Mouse (Mus musculus) lung, postnatal 4 days (tissue): ENCODE data around the gene Agap1.

Experiments used
- DNase-seq, 2 experiments: peaks; one replicate each; pipeline ENCODE4 v3.0.0; 2021

Agap1 gene

DNA sequence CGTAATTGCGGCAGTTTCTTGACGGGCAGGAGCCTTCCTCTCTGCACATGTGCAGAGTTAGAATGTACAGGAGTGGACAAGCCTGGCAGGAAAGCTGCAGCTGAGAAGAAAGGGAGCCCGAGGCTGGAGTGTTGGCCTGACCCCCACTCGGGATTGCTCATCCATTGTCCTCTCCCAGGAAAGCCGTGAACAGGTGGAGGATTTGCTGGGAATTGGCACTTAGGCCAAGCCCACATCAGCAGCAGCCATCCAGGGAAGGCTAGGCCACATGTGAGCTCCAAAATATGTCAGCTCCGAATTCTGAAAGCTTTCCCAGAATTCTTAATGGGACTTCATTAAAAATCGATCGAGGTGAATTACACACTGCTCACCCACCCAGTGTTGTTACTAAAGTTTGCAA lies 270.4 kb downstream of the Agap1 start:
- DNase-seq = no peak

DNA sequence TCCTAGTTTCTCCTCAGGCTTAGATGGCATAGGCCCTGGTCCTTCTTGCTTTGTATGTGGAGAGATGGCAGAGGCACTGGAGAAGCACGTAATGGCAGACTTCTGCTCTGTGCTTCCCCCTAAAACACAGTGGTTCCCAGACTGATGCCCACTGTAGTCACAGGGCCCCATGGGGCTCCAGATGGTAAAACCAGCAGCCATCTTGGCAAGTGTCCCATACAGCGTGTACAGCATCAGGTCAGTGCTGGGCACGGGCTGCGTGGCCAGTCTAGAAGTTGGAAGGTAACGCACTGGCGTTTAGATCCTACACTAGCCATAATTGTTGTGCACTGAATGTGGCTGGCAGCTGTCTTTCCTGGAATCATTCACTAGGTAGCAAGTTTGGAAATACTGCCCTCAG lies 273.9 kb downstream of the Agap1 start:
- no peak for DNase-seq

DNA sequence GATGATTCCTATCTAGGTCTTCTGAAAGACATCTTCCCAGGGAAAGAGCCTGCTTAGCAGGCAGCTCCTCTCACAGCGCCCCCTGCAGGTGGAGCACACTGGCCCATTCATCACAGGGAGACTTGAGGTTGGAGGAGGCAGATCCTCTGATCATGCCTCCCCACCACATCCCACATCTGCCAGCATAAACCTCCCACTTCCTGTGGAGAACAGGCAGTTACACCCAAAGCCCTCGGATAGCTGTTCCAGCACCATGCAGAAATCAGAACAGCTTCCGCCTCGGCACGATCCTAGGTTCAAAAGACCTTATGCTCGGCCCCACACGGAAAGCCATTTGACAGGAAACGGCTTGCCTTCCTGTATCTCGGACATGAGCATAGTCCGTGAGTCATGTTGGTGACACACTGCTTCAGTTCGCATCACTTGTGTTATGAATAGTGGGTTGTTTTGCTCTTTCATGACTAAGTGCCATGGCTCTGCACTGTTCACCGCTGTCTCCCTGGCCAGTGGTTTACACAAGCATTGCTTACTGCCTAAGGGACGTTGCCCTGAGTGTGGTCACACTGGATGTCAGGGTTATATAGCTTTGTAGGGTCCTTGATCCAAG lies 276.1 kb downstream of the Agap1 start:
- peak; percentile 41 to 48 for DNase-seq

DNA sequence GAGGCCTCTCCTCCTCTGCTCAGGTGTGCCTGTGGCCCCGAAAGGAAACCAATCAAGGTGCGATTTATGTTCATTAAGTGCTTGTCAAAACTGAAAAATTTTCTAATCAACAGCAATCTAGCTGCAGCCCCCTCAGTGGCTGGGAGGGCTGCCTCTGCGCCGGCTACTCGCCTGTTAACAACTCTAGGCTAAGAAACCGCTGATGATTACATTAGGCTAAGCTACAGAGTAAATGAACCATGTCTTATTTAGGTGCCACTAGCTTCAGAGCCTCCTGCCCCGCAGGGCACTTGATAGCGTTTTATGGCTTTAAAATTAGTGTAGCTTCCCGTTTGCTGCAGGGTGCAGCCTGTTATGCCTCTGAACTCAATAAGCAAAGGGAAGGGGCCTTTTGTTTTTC lies 279.8 kb downstream of the Agap1 start:
- no peak for DNase-seq

DNA sequence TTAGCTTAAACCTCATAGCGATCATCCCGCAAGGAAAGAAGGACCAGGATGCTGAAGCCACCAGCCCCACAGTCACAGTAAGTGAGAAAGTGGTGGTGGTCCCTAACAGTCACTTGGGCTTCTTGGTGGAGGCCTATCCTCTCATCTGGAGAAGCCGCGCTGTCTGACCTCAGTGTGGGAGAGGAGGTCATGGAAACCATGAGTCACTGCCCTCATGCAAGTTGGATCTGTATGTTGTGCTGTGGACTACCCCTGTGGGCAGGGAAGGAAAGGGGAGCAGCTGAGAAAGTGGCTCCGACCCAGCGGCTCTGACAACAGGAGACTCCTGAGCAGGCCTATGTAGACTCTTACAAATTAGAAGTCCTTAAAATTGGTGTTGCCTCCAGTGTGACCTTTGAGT lies 280.5 kb downstream of the Agap1 start:
- DNase-seq = no peak

DNA sequence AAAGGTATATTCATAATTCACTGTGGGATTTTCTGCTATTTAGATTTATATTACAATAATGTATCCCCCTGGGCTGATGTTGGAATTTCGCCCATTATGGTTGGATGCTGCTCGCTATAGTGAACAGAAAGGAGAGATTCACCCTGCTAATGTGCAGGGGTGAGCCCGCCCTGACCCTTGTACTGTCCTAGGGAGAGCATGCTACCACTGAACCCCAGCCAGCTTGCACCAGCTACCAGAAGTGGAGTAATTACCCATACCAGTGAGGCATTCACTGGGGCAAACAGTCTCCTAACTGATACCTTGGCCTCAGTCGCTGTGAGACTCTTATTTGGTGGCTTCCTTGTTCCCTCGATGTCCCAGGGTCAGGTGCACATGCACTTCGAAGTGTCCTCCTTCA lies 281.4 kb downstream of the Agap1 start:
- DNase-seq = no peak

DNA sequence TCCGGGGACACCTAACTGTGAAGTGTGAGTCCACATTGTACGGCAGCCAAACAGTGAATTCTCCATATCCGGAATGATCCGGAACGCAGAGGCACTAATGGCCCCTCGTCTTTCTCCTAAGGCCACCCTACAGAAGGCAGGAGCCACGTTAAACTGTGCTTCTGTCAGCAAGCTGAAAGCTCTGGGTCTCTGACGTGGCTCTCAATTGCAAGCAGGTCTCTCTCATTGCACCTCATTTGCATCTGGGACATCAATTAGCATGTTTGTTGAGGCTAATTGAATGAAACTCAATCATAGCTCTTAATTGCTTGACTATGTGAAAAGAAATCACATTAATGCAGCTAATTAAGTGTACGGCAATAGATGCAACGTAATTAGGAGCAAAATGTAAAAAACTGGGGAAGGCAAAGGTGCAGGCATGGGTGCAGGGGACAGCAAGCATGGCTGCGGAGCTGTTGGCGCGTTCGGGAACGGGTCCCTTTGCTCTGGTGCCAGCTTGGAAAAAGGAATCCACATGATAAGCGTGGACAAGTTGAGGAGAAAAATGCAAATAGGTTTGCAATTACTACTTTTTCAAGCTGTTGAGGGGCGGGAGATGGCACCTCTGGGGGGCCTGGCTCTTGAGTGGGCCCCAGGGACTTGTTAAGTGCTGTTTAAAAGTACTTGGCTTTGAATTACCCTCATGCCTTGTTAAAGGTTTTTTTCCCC lies 284.6 kb downstream of the Agap1 start:
- DNase-seq = no peak

DNA sequence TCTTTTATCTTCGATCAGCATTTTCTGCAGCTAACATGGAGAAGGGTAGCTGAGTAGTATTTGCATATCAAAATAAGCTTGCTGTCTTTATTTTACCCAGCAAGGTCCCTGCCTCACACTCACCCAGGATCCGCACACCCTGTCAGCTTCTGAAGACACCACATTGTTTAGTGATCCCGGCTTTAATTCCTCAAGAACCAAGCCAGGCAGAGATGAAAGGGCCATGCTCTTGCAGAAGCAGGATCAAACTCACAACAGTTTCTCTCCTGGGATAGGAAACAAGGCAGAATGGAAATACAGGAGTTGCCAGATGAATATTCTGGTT lies 285.1 kb downstream of the Agap1 start:
- no peak for DNase-seq

DNA sequence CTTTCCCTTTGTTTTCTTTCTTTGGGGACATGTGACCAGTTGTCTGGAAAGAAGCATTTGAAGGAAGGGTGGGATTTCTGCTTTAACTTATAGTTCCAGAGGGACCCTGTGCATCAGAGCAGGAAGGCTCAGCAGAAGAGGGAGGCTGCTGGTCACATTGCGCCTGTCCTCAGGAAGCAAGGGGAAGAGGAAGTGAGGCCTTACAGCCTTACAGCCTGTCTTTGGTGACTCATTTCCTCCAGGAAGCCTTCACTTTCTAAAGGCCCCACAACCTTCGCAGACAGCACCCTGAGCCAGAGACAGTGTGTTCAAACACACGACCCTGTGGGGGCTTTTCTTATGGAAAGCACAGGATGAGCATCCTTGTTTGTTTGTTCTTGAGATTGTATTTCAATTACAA lies 287.8 kb downstream of the Agap1 start:
- no peak for DNase-seq

DNA sequence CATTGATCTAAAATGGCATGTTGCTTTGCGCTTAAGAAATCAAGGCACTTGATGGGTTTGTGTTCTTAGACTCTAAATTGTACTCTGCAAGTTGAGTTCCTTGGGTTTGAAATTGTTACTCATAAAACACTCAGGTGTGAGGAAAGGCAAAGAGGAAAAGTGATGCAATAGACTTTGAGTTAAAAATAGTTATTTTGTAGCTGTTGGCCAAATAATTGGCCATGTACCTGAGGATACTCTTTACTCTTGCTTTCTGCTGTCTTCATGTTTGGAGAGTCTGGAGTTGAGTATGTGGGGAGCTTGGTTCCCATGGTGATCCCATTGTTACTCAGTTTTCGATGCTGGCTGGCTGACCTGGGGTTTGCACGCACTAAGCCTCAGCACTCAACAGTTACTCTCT lies 291.6 kb downstream of the Agap1 start:
- no peak for DNase-seq

DNA sequence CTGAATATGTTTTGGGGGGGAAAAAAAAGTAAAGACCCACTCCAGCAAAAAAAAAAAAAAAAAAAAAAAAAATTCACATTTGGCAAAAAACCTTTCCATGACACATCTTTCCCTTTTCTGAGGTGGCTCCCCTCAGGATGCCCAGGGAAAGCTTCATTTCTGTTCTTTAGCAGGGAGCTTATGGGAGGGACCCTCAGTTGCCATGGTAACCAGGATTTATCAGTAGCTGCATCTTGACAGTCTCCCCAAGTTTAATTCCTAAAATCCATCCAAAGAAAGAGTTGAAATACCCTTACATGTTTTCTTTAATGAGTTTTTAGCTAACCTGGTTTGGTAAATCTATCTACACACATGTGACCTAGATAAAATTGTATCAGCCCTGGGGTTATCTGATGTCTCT lies 295.1 kb downstream of the Agap1 start:
- DNase-seq = no peak

DNA sequence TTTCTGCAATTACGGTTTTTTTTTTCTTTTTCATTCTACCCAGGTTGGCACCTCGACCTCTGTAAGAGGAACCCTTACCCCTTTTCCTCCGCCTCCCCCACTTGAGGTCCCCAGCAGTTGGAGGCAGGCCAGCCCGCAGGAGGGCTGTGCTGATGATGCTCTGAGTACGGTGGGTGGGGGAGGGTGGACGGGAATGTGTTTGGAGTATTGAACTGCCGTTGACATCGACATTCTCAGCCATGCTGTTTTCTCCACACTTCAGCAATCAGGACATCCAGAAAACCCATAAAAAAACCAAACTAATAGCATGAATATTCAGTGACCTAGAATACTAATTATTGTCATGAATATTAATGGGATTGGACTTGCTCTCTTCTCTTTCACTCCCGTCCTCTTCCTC lies 295.9 kb downstream of the Agap1 start:
- DNase-seq = no peak

DNA sequence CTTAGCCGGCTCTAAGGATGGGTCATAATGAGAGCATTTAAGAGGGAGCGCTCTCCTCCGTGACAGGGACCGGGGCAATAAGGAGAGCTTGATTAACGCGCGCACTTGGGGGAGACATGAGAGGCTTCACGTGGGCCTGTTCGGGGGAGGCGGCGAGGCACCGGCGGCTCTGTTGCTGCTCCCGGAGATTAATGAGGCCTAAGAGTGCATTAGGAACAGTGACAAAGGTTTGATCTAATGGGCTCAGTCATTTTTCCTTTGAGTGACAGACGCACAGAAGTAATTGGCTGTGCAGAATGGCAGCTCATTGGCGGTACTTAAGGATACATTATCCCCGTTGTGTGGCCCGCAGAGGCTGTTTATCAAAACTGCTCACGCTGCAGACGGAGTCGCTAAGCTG lies 296.3 kb downstream of the Agap1 start:
- no peak for DNase-seq

DNA sequence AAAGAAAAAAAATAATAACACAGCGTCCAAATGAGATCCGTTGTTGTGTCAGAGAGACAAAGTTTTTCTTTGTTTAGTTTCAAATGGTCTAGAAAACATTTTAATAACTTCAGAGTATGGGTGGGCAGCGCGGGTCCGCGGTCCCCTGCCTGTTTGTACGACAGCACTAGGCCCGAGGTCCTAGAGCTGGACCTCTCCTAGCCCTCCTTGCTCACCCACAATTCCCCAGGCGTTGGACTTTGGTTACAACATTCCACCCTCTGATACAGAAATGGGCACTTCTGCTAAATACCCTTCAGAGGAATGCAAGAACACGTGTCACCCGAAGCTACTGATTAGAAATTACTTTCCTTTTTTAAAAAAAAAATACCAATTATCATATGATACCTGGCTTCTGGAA lies 296.7 kb downstream of the Agap1 start:
- no peak for DNase-seq

DNA sequence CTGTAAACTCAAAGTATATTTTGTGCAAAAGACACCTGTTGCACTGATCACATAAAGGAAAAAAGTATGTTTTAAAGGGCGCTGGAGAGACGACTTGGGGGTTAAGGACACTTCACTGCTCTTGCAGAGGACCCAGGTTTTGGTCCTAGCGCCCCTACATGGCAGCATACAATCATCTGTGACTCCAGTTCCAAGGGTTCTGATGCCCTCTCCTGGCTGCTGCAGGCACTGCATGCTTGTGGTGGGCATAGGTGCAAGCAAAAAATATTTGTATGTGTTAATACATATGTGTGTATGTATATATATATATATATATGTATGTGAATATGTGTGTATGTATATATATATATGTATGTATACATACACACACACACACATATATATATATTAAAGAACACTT lies 298.1 kb downstream of the Agap1 start:
- DNase-seq = no peak

DNA sequence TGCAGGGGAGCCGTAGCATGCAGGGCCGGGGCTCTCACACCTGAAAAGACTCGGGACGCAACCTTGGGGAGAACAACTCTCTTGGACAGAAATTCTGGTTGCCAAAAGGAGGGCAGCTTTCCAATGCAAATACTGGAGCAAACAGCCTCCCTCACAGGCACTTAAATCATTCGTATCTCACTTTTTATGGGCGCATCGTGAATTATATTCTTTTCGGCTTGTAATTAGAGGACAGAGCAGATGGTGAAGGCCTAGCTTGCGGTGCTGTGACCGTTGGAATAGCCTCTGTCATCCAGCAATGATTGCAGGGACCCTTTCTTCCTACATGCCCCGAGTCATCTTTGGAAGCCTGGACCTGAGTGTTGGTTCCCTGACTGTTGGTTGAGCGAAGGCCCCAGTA lies 300.8 kb downstream of the Agap1 start:
- DNase-seq = no peak

DNA sequence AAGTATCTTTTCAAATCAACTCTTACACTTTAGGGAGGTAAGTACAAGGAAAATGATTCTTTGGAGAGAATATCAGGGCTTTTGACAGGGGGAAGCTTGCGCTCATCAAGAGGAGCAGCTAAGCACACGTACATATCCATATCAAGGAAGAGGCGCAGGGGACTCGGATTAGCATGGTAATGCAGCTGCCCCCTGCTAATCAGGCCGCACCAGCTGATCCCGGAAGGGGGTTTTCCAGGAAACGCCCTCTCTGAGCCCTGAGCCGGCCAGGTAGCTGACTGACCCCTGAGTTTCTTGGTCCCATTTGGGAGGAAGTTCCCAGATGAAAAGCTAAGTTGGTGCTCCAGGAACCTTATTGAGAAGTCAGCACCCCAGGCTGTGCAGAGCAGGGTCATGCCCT lies 301.8 kb downstream of the Agap1 start:
- no peak for DNase-seq

DNA sequence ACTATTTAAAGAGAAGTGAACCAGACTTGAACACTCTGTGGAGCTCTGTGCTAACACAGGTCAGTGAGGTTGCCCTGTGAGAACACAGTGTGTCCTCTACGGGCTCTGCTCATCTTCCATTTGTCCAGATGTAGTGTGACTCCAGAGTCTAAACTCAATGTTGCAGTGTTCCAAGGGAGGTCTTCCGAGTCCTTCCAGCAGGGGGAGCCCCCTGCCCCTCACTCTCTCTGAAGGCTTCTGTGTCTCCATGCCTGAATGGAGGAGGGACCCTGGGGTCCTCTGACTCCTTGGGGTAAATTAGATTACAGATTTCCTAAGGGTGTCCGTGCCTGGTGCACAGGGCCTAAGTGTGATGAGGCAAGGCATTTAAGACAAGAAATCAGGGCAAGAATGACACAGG lies 302.9 kb downstream of the Agap1 start:
- peak in 1 of 2 experiments; percentile 9 for DNase-seq

DNA sequence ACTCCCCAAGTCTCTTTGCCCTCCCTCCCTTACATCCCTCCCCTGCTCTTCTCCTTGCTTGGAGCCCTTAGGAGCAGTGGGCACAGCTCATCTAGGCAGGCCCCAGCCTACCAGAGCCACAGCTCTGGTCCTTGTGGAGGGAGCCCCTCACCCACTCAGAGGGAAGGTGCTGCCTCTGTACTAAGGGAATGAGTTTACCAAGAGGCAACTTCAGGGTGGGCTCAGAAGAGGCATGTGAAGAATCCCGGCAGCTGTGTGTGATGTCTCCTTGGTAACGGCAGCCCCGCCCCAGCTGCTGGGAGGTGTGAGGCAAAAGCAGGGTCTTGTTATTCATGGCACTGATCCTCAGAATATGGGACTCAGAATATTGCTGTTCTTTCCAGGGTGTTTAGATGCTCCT lies 309.3 kb downstream of the Agap1 start:
- DNase-seq = peak; percentile 17 to 52

DNA sequence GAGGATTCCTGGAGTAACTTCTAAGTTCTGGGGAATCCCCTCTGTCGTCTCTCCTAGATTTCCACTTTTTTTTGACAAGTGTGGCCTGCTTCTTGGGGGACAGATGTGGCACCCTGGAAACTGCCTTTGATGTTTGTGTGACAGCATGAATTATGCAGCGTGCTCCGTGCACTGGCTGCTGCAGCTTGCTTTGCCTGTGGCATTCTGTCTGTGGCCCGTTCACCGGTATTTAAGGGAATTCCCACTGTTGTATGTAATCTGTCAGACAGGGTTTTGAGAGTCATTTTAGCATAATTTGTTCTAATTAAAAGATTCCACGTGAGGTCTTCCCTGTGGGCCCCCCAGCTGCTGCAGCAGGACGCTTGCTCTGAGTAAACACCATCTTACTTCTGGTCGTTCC lies 312.3 kb downstream of the Agap1 start:
- no peak for DNase-seq

DNA sequence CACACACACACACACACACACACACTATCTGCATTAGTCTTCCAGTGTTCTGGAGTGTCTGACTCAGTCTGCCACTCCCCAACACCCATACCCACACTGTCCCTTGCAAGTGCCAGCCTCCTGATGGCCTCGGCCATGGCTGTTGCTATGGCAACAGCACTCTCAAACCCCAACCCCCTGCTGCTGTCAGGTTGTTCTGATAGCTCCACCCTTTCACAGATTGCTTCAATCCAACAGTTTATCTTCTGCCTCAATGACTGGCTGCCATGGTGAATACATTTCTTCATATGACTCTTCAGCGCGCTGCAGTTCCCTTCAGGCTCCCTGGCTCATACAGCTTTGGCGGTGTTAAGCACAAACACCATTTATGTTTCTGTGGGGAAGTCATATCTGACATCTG lies 315.0 kb downstream of the Agap1 start:
- DNase-seq = no peak

DNA sequence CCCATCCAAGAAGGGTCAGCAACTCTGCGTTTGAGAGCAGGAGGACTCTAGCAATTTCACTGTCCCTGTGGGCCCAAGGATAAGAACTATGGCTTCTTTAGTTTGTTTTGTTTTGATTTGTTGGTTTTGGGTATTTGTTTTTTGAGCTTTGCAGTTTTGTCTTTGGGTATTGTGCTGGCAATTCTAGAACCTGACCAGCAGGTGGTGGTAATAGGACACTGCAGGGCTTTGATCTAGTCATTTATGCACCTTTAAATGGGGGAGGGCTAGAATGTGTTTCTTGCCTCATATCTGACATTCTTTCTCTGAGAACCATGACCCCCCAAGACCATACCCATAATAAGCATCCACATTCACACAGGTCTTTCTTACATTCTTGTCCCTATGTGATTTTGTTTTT lies 315.7 kb downstream of the Agap1 start:
- no peak for DNase-seq

DNA sequence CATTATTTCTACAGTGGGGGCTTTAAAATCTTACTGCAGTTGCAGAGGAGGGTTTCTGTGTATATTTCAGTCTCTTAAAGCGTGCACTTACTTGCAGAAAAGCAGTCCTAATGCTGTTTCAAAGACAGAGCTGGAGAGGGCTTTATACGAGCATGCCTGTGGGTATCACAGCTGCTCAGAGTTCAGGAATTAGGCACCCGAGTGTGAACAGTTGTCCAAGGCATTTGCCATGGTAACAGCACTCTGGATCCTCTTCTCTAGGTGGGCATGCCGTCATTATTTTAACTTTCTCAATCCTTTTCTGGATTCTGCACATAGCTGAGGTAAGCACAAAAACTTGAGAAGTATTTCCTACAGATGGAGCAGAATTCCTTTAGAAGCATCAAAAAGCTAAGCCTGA lies 321.1 kb downstream of the Agap1 start:
- DNase-seq = no peak

DNA sequence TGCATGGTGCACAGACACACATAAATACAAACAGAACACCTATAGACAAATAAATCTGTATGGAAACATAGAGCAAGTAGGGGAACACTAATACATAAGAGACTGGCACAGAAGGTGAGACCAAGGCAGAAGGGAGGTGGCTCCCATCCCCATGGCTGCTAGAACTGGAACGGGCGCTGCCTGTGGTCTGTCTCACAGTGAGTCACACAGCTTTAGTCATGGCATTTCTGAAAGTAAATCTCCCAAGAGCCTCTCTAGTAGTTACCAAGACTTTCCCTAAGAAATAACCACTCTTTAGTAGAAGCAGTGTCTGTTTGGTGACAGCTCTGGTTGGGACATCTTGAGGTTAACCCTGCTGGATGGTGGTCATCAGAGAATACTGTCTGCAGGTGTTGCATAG lies 326.1 kb downstream of the Agap1 start:
- DNase-seq = no peak

DNA sequence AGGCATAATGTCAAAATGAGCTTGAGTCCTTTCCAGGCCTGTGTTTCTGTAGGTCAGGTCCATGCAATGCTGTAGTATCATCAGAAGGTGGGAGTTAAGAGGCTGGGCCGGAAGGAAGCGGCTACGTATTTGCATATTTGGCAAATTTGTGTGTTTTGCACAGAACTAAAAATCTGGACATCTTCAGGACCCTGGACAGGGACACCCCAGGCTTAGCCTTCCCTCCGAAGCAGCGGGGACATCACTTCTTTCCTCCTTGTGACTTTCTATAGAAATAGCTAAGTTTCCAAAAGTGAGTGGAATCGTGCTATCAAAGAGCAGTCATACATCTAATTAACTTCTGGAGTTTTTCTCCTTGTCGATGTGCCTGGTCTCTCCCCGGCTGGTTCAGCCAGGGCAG lies 327.3 kb downstream of the Agap1 start:
- peak in 1 of 2 experiments; percentile 9 for DNase-seq
